ENCODE assay signal across 13 mouse cellular contexts in genomic region chr5:67401612-67402011, GRCm38 (mm10). TPM values are rescaled to one million over a fixed set of nuclear protein-coding genes. Genes with fewer than 3 reads are reported as not detected.
DNase-seq lines count a peak whose midpoint lies in the region; ATAC-seq lines count a peak whose summit lies in the region.
"Had no signal": no experiment of that assay in that cellular context is flagged by ENCODE, and none has a peak within 500 bp of the region (broad histone marks: within the 10 kb centered on the region; RNA-seq: fewer than 3 reads in every experiment).

No protein-coding gene starts in this region.

- peak; percentile 71 for ATAC-seq in kidney, embryonic 14.5 days (ENCODE audit: low FRiP score, low TSS enrichment)
- ATAC-seq in hematopoietic stem cell, adult 5-6 weeks (replicated peaks in 1 of 2; ENCODE audit: insufficient read depth in 1 of 2, low FRiP score in 2 of 2, low TSS enrichment in 1 of 2, low read depth in 1 of 2, poor library complexity in 2 of 2, severe bottlenecking in 2 of 2), result peak; percentile 8 to 40; a peak in 2 of 4 replicates
- peak; percentile 23 for ATAC-seq in neural tube, embryonic 14.5 days (ENCODE audit: low read depth)
- ATAC-seq: midbrain, embryonic 13.5 days had no signal

- no peak overlapping the region for H3K27ac ChIP-seq in kidney, embryonic 14.5 days (ENCODE audit: low read depth, low read length)
- no peak overlapping the region for H3K27ac ChIP-seq in neural tube, embryonic 14.5 days (ENCODE audit: low read depth, low read length)
- H3K27ac ChIP-seq: embryonic facial prominence, embryonic 15.5 days; heart, embryonic 13.5 days; hindbrain, embryonic 14.5 days; midbrain, embryonic 13.5 days had no signal

- WGBS in kidney, embryonic 14.5 days, result 21% methylated on average over 9 of the region's 9 CpGs
- WGBS in neural tube, embryonic 14.5 days, result 27% methylated on average over 9 of the region's 9 CpGs

- 0 out of 2 replicates have a peak, but pooled peaks cover 2% of the 10 kb centered on the region for H3K9me3 ChIP-seq in kidney, embryonic 14.5 days (ENCODE audit: control insufficient read depth, low read length)
- H3K9me3 ChIP-seq in neural tube, embryonic 14.5 days (ENCODE audit: control insufficient read depth, low read length), result no peaks in the 10 kb centered on the region
- H3K9me3 ChIP-seq: embryonic facial prominence, embryonic 15.5 days; heart, embryonic 13.5 days; midbrain, embryonic 13.5 days had no signal

- no peaks in the 10 kb centered on the region for H3K27me3 ChIP-seq in kidney, embryonic 14.5 days (ENCODE audit: control insufficient read depth, insufficient read depth, low read length)
- no peaks in the 10 kb centered on the region for H3K27me3 ChIP-seq in neural tube, embryonic 14.5 days (ENCODE audit: control insufficient read depth, insufficient read depth, low read length)
- H3K27me3 ChIP-seq: embryonic facial prominence, embryonic 15.5 days; heart, embryonic 13.5 days; midbrain, embryonic 13.5 days had no signal

- H3K4me2 ChIP-seq in kidney, embryonic 14.5 days (replicated peaks; ENCODE audit: low read depth, low read length), result peak overlapping the region; percentile 45
- no peak overlapping the region for H3K4me2 ChIP-seq in neural tube, embryonic 14.5 days (ENCODE audit: low read depth, low read length)
- H3K4me2 ChIP-seq: embryonic facial prominence, embryonic 15.5 days; heart, embryonic 13.5 days; hindbrain, embryonic 14.5 days; lung, embryonic 14.5 days; midbrain, embryonic 13.5 days had no signal

- H3K4me3 ChIP-seq in kidney, embryonic 14.5 days (ENCODE audit: low read length), result peak overlapping the region; percentile 11; the same call in 1 of the 2 replicates
- H3K4me3 ChIP-seq in neural tube, embryonic 14.5 days (ENCODE audit: low read depth, low read length), result no peak overlapping the region
- H3K4me3 ChIP-seq: embryonic facial prominence, embryonic 15.5 days; heart, embryonic 13.5 days; midbrain, embryonic 13.5 days had no signal

- H3K36me3 ChIP-seq in kidney, embryonic 14.5 days (ENCODE audit: control insufficient read depth, insufficient read depth, low read length), result peaks cover 19% of the 10 kb centered on the region; the same call in 1 of the 2 replicates
- H3K36me3 ChIP-seq in neural tube, embryonic 14.5 days (ENCODE audit: control insufficient read depth, insufficient read depth, low read length), result no peaks in the 10 kb centered on the region; the same call in 1 of the 2 replicates
- H3K36me3 ChIP-seq: embryonic facial prominence, embryonic 15.5 days had no signal

- DNase-seq in kidney, adult 8-10 months, result no peak
- DNase-seq in kidney, postnatal 14 days, result peak; percentile 15
- DNase-seq in layer of hippocampus, adult 9-11 months, result no peak
- DNase-seq in heart, adult 18-20 months, result no peak
- DNase-seq: cerebellum, adult 2 months; lung, embryonic 14.5 days had no signal

- H3K4me1 ChIP-seq in kidney, embryonic 14.5 days (ENCODE audit: control insufficient read depth, insufficient read depth, low read length), result 0 out of 2 replicates have a peak, but pooled peaks cover 15% of the 10 kb centered on the region
- H3K4me1 ChIP-seq in neural tube, embryonic 14.5 days (ENCODE audit: control insufficient read depth, insufficient read depth, low read length), result no peaks in the 10 kb centered on the region
- H3K4me1 ChIP-seq: embryonic facial prominence, embryonic 15.5 days; heart, embryonic 13.5 days; midbrain, embryonic 13.5 days had no signal

- no peak overlapping the region for H3K9ac ChIP-seq in kidney, embryonic 14.5 days (ENCODE audit: low read depth, low read length)
- H3K9ac ChIP-seq in neural tube, embryonic 14.5 days (replicated peaks; ENCODE audit: low read depth, low read length), result no peak overlapping the region
- H3K9ac ChIP-seq: embryonic facial prominence, embryonic 15.5 days; heart, embryonic 13.5 days; hindbrain, embryonic 14.5 days; lung, embryonic 14.5 days; midbrain, embryonic 13.5 days had no signal

RNA-seq across cellular contexts. Expression of gene Bend4, which starts 26.5 kb away (rescaled TPM):
- polyA plus RNA-seq in kidney, embryonic 14.5 days (2014; fragmentation: Nextera tagmentation; extraction: Ambion mirVana), result 9.7 and 11.6 TPM in 2 replicates
- 9.6 and 10.1 TPM in 2 replicates for total RNA-seq in hematopoietic stem cell, adult 5-6 weeks (2017)
- 17.5 and 23.3 TPM in 2 replicates for polyA plus RNA-seq in neural tube, embryonic 14.5 days (2014; fragmentation: Nextera tagmentation; extraction: Ambion mirVana)
- 1 to 10 TPM; 3.5 to 3.9 TPM for total RNA-seq in heart, adult 18-20 months (2021)
